Mouse (Mus musculus) olfactory bulb, adult 2 months (tissue): ENCODE data around the gene Lrrc36.

Source experiments
- CTCF ChIP-seq: fragments of 200-500 bp; IDR thresholded peaks from 2 replicates; pipeline ENCODE4 v1.5.1; 2012; ENCODE audit warnings: low read depth, mild to moderate bottlenecking, low read length, moderate library complexity; ENCODE audit not compliant: insufficient read depth
- POLR2A ChIP-seq: fragments of 200-500 bp; IDR thresholded peaks from 2 replicates; pipeline ENCODE4 v1.6.1; 2012; ENCODE audit warnings: mild to moderate bottlenecking, low read depth, low read length, moderate library complexity; ENCODE audit not compliant: insufficient read depth

GRCm38 (mm10) chr8:105380308-105380707, 33.1 kb upstream of the Lrrc36 start:
- no peak for TF ChIP-seq CTCF
- TF ChIP-seq POLR2A: no peak
